Mouse (Mus musculus): ENCODE measurements around the gene Mpst. TPM values are rescaled to one million over a fixed set of nuclear protein-coding genes. Genes with fewer than 3 reads are reported as not detected.

Gene Mpst
- total RNA-seq, 2 experiments from 2014 or later: 47.9 to 49.0 TPM

Other genes with a start within 250 kb of the Mpst start
- gene Ift27, start 232.3 kb upstream of the Mpst start, total RNA-seq (2021): 10 to 100 TPM in 1 of 2 experiments, 1 to 10 TPM in 1; 8.2 to 11.6 TPM
- under 1 TPM; 0.57 to 0.93 TPM for gene Pvalb, start 200.0 kb upstream of the Mpst start, total RNA-seq (2021)
- 1 to 10 TPM; 2.0 to 2.8 TPM for gene Ncf4, start 161.6 kb upstream of the Mpst start, total RNA-seq (2021)
- gene Csf2rb2, start 100.7 kb upstream of the Mpst start, total RNA-seq (2021): 1 to 10 TPM in 1 of 2 experiments, under 1 TPM in 1; 0.37 to 2.5 TPM
- 1 to 10 TPM in 1 of 2 experiments, under 1 TPM in 1; 0.87 to 5.0 TPM for gene Csf2rb, start 80.7 kb upstream of the Mpst start, total RNA-seq (2021)
- gene Tex33, start 10.5 kb upstream of the Mpst start, total RNA-seq (2021): not detected
- gene Tst, start 509 bp upstream of the Mpst start, total RNA-seq (2021): 10 to 100 TPM; 21.5 to 28.3 TPM
- gene Kctd17, start 22.1 kb downstream of the Mpst start, total RNA-seq (2021): 10 to 100 TPM; 22.5 to 23.7 TPM
- gene Tmprss6, start 62.2 kb downstream of the Mpst start, total RNA-seq (2021): not detected
- gene Il2rb, start 88.9 kb downstream of the Mpst start, total RNA-seq (2021): 1 to 10 TPM in 1 of 2 experiments, under 1 TPM in 1; 0.55 to 2.4 TPM
- gene C1qtnf6, start 125.0 kb downstream of the Mpst start, total RNA-seq (2021): 1 to 10 TPM; 7.8 to 7.9 TPM
- gene Sstr3, start 138.3 kb downstream of the Mpst start, total RNA-seq (2021): not detected
- 10 to 100 TPM in 1 of 2 experiments, 1 to 10 TPM in 1; 2.2 to 19.1 TPM for gene Rac2, start 166.4 kb downstream of the Mpst start, total RNA-seq (2021)
- 1 to 10 TPM; 3.8 to 6.3 TPM for gene Cyth4, start 190.6 kb downstream of the Mpst start, total RNA-seq (2021)

All from heart, adult 18-20 months (tissue).